Mouse (Mus musculus): Measurements from ENCODE around the gene Mief2. TPM values are rescaled to one million over a fixed set of nuclear protein-coding genes. Genes with fewer than 3 reads are reported as not detected.
A peak's percentile ranks its signal among the peaks of the same experiment; 100 is the strongest.

Mief2 gene
- polyA plus RNA-seq, 1 experiment: 14.0 TPM

DNA sequence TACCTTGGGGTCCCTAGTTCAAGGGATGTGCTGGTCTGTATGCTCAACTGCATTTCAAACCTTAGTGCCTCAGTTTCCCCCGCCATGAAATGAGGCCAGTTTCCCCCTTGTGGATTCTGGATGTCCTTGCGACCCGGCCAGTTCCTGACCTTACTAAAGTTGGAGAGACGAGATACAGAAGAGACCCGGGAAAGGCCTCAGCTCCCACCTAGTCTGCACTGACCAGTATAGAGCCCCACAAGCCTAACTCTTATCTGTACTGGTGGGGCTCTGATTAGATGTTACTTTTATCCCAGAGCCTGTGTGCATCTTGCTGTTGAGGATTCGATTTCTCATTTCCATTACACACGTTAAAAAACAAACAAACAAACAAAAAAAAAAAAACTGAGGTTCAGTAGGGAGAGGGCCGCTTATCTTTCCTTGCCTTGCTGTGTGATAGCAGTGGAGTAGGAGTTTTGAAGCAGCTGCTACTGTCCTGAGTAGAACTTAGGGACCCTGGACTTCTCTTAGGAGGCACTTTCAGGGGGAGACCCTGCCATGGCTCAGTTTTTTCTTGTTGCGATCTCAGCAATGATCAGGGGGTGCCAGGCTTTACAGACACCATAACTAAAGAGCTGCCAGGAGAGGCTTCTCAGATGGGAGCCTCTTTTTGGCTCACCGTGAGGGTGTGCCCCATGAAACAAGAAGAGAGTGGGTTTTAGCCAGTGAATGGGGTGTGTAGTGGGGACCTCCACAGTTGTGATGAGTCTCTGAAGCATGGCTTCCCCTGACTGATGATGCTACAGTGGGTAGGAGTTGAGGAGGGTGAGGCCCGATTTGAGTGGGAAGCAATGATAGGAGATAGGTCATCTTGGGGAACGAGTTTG lies 27.6 kb upstream of the Mief2 start:
- H3K36me3 ChIP-seq (ENCODE audit: control insufficient read depth, insufficient read depth): peaks cover 15% of the 10 kb centered on the region
- H3ac ChIP-seq (ENCODE audit: control insufficient read depth, insufficient read length, low read depth): peak overlapping the region; percentile 84
- peaks cover 49% of the 10 kb centered on the region for H3K79me3 ChIP-seq (ENCODE audit: low read depth)
- no peaks in the 10 kb centered on the region for H3K27me3 ChIP-seq (ENCODE audit: control insufficient read depth, insufficient read depth, insufficient read length)
- H3K4me3 ChIP-seq (ENCODE audit: insufficient read depth, poor library complexity, severe bottlenecking): peak overlapping the region; percentile 94
- TF ChIP-seq USF1 (IDR thresholded peaks at IDR 0.05; ENCODE audit: low read depth) (no peak), MYOG (IDR thresholded peaks at IDR 0.05; ENCODE audit: control insufficient read depth, extremely low read depth, insufficient read length) (no peak), FOSL1 (IDR thresholded peaks at IDR 0.05; ENCODE audit: insufficient read depth, low read length, poor library complexity, severe bottlenecking) (no peak), CTCF (IDR thresholded peaks at IDR 0.05; ENCODE audit: control insufficient read depth, insufficient read depth, insufficient read length) (no peak), MAX (IDR thresholded peaks at IDR 0.05) (no peak), MYOD1 (IDR thresholded peaks at IDR 0.05; ENCODE audit: control insufficient read depth, insufficient read length, low read depth) (no peak), CEBPB (IDR thresholded peaks at IDR 0.05; ENCODE audit: low read depth) (no peak)
- H3K79me2 ChIP-seq (ENCODE audit: control insufficient read depth, insufficient read depth): peaks cover 59% of the 10 kb centered on the region

DNA sequence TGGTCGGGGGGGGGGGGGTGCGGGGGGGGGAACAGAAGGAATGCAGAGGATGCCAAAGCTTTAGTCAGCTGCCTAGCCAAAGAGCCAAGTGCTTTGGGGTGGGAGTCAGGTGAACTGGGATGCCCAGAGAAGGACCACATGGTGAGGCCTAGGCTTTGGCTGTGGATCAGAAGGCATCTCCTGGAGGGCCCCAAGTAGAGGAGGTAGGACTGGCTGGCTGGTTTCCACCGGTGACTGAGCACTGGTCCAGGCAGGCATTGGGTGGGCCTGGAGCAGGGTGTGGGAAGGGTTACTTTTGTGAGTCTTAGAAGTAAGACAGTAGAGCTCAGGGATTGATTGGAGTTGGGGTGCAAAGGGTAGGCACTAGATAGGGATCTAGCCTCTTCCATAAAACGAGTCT lies 26.6 kb upstream of the Mief2 start:
- H3K79me3 ChIP-seq (ENCODE audit: low read depth): peaks cover 50% of the 10 kb centered on the region
- H3K79me2 ChIP-seq (ENCODE audit: control insufficient read depth, insufficient read depth): peaks cover 59% of the 10 kb centered on the region
- TF ChIP-seq CEBPB (IDR thresholded peaks at IDR 0.05; ENCODE audit: low read depth): no peak
- TF ChIP-seq USF1 (IDR thresholded peaks at IDR 0.05; ENCODE audit: low read depth): no peak
- no peak for TF ChIP-seq MYOD1 (IDR thresholded peaks at IDR 0.05; ENCODE audit: control insufficient read depth, insufficient read length, low read depth)
- no peak for TF ChIP-seq MAX (IDR thresholded peaks at IDR 0.05)
- TF ChIP-seq CTCF (IDR thresholded peaks at IDR 0.05; ENCODE audit: control insufficient read depth, insufficient read depth, insufficient read length): no peak
- TF ChIP-seq MYOG (IDR thresholded peaks at IDR 0.05; ENCODE audit: control insufficient read depth, extremely low read depth, insufficient read length): no peak
- TF ChIP-seq FOSL1 (IDR thresholded peaks at IDR 0.05; ENCODE audit: insufficient read depth, low read length, poor library complexity, severe bottlenecking): no peak
- H3ac ChIP-seq (ENCODE audit: control insufficient read depth, insufficient read length, low read depth): no peak overlapping the region
- no peak overlapping the region for H3K4me3 ChIP-seq (ENCODE audit: insufficient read depth, poor library complexity, severe bottlenecking)
- H3K36me3 ChIP-seq (ENCODE audit: control insufficient read depth, insufficient read depth): peaks cover 24% of the 10 kb centered on the region
- no peaks in the 10 kb centered on the region for H3K27me3 ChIP-seq (ENCODE audit: control insufficient read depth, insufficient read depth, insufficient read length)

DNA sequence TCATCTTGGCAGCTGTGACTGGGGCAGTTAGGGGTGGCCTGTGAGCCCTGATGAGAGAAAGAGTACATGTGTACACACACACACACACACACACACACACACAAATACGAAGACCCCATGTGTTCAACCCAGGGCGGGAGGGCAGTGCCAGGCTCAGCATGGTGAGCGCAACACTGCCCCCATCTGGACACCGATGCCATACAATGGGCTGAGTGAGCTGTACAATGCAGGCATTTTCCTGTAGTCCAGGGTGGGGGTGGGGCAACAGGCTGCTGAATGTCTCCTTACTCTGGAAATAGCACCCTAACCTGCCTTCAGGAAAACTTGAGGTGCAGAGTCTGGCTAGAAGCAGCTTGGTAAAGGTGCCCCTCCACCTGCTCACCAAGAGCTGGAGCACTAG lies 25.1 kb upstream of the Mief2 start:
- Histone ChIP-seq H3ac (ENCODE audit: control insufficient read depth, insufficient read length, low read depth) (no peak overlapping the region), H3K79me3 (ENCODE audit: low read depth) (peaks cover 50% of the 10 kb centered on the region), H3K4me3 (ENCODE audit: insufficient read depth, poor library complexity, severe bottlenecking) (no peak overlapping the region), H3K27me3 (ENCODE audit: control insufficient read depth, insufficient read depth, insufficient read length) (no peaks in the 10 kb centered on the region), H3K36me3 (ENCODE audit: control insufficient read depth, insufficient read depth) (peaks cover 33% of the 10 kb centered on the region), H3K79me2 (ENCODE audit: control insufficient read depth, insufficient read depth) (peaks cover 59% of the 10 kb centered on the region)
- TF ChIP-seq MYOG (IDR thresholded peaks at IDR 0.05; ENCODE audit: control insufficient read depth, extremely low read depth, insufficient read length) (no peak), FOSL1 (IDR thresholded peaks at IDR 0.05; ENCODE audit: insufficient read depth, low read length, poor library complexity, severe bottlenecking) (no peak), MAX (IDR thresholded peaks at IDR 0.05) (no peak), USF1 (IDR thresholded peaks at IDR 0.05; ENCODE audit: low read depth) (no peak), CTCF (IDR thresholded peaks at IDR 0.05; ENCODE audit: control insufficient read depth, insufficient read depth, insufficient read length) (peak; percentile 71)

- no peaks in the 10 kb centered on the region for H3K27me3 ChIP-seq (ENCODE audit: control insufficient read depth, insufficient read depth, insufficient read length)
- TF ChIP-seq MAX (IDR thresholded peaks at IDR 0.05) (no peak), USF1 (IDR thresholded peaks at IDR 0.05; ENCODE audit: low read depth) (no peak), CTCF (IDR thresholded peaks at IDR 0.05; ENCODE audit: control insufficient read depth, insufficient read depth, insufficient read length) (no peak), MYOD1 (IDR thresholded peaks at IDR 0.05; ENCODE audit: control insufficient read depth, insufficient read length, low read depth) (no peak), CEBPB (IDR thresholded peaks at IDR 0.05; ENCODE audit: low read depth) (no peak)
- peaks cover 59% of the 10 kb centered on the region for H3K79me2 ChIP-seq (ENCODE audit: control insufficient read depth, insufficient read depth)
- H3ac ChIP-seq (ENCODE audit: control insufficient read depth, insufficient read length, low read depth): no peak overlapping the region
- no peak overlapping the region for H3K4me3 ChIP-seq (ENCODE audit: insufficient read depth, poor library complexity, severe bottlenecking)
- H3K36me3 ChIP-seq (ENCODE audit: control insufficient read depth, insufficient read depth): peaks cover 45% of the 10 kb centered on the region
- H3K79me3 ChIP-seq (ENCODE audit: low read depth): peaks cover 50% of the 10 kb centered on the region
Measured at GRCm38 (mm10) chr11:60704023-60704880, 23.9 kb upstream of the Mief2 start.

DNA sequence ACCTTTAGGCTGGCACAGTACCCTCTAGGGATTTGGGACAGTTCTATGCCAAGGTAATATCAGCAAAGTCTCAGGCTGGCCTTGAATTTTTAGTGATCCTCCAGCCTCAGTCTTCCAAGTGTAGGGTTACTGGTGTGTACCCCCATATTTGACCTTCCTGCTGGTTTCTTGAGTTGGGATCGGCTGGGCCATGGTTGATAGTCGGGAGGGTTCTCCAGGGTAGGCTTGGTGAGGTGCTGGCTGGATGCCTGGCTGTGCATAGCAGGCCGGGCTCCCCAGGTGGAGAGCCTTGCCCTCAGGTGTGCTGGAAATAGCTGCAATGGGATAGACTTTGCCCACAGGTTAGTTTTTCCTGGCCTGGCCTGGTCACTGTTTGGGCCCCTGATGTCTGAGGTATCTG lies 22.9 kb upstream of the Mief2 start:
- H3ac ChIP-seq (ENCODE audit: control insufficient read depth, insufficient read length, low read depth): no peak overlapping the region
- H3K4me3 ChIP-seq (ENCODE audit: insufficient read depth, poor library complexity, severe bottlenecking): no peak overlapping the region
- H3K36me3 ChIP-seq (ENCODE audit: control insufficient read depth, insufficient read depth): peaks cover 55% of the 10 kb centered on the region
- H3K79me2 ChIP-seq (ENCODE audit: control insufficient read depth, insufficient read depth): peaks cover 52% of the 10 kb centered on the region
- peaks cover 47% of the 10 kb centered on the region for H3K79me3 ChIP-seq (ENCODE audit: low read depth)
- H3K27me3 ChIP-seq (ENCODE audit: control insufficient read depth, insufficient read depth, insufficient read length): no peaks in the 10 kb centered on the region
- TF ChIP-seq USF1 (IDR thresholded peaks at IDR 0.05; ENCODE audit: low read depth): no peak
- TF ChIP-seq FOSL1 (IDR thresholded peaks at IDR 0.05; ENCODE audit: insufficient read depth, low read length, poor library complexity, severe bottlenecking): no peak
- TF ChIP-seq MAX (IDR thresholded peaks at IDR 0.05): no peak
- TF ChIP-seq MYOD1 (IDR thresholded peaks at IDR 0.05; ENCODE audit: control insufficient read depth, insufficient read length, low read depth): no peak
- no peak for TF ChIP-seq MYOG (IDR thresholded peaks at IDR 0.05; ENCODE audit: control insufficient read depth, extremely low read depth, insufficient read length)
- no peak for TF ChIP-seq CEBPB (IDR thresholded peaks at IDR 0.05; ENCODE audit: low read depth)
- no peak for TF ChIP-seq CTCF (IDR thresholded peaks at IDR 0.05; ENCODE audit: control insufficient read depth, insufficient read depth, insufficient read length)
